Mouse (Mus musculus) central nervous system, embryonic 18 days (tissue): ENCODE measurements around the gene Olfr519. TPM values are rescaled to one million over a fixed set of nuclear protein-coding genes. Genes with fewer than 3 reads are reported as not detected.

Source experiments
- polyA plus RNA-seq: library from polyadenylated mRNA; depleted of rRNA; stranded (reverse); fragments of >200 nt; gene quantifications from 2 replicates; pipeline ENCODE4 v1.2.3, GENCODE M21; 2012; rRNA removed

Gene Olfr519
- polyA plus RNA-seq = not detected in 2 replicates

DNA sequence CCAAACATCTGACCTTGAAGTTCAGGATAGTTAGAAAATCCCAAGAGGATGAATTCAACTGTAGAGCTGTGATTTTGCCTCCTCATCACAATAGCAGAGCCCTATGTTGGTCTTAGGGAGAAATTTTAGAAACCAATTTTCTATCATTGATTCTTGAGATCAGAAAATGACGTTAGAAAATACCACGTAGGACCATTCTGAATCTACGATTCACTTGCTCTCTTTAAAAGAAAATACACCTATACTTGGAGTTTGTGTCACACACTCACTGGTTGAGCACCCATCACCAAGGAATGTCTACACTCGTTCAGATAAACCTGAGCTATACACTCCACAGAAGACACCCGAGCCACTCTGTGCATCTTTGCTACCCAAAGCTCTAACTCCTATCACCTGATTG, at the start of gene Olfr519:
Olfr519 (minus strand) TSS at position 101 of the 400 bp plus-strand sequence.

DNA sequence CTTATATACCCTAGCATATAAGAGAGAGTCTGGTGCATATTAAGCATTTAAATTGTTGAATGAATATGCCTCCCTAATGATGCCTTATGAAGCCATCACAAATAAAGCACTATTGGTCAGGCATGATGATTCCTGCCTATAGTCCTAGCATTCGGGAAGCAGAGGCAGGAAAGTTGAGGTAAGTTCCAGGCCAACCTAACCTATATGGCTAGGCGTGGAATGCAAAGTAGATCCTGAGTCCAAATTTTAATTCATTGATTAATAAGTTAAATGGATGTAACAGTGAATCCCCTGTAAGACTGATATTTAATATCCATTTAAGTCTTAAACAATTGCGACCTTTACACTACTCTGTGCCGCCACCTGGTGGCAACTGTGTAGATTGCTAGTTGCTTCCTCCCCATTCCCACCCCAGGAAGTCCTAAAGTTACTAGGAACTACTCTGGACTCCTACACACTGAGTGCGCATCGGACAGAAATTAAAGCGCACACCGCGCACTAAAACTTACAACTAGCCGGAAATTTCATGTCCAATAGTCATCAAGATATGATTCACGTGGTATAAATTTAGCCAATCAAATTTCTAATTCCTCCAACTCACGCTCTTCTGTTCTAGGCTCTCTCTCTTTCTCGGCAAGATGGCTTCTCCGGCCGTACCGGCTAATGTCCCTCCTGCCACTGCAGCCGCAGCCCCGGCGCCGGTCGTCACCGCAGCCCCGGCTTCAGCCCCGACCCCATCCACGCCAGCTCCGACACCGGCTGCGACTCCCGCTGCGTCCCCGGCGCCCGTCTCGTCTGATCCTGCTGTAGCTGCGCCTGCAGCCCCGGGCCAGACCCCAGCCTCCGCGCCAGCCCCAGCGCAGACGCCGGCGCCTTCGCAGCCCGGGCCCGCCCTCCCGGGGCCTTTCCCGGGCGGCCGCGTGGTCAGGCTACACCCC, 39.8 kb upstream of the Olfr519 start, which contains the start of gene Eif3f:
Eif3f (plus strand) TSS at position 624 of the 938 bp plus-strand sequence.

DNA sequence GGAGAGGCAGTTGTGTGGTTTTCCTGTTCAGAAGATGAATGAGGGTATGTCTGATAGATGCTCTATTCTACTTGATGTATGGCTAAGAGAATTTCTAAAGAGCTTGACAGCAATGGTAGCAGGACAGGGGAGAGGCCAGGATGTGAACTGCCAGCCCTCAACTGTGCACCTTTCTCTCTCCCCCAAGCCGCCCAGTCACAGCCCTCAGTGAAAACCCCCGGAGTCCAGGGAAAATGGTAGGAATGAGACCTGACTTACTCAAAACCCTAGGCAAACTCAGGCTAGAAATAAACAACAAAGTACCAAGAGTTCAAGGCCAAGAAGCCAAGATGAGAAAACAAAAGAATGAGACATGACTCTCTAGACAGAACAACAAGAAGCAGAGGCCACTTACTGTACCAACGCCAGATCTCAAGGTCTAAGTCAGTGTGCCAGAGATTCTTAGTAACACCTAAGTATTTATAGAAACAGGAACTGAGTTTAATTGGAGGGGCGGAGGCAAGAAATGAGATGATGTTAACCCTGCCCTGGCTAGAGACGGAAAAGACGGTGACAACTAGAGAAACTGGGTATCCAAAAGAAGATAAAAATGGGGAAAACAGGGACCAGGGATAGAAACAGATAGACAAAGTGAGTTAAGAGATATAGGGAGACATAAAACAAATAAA, 35.6 kb upstream of the Olfr519 start, which contains the start of gene Nlrp10:
Nlrp10 (minus strand) TSS at position 453 of the 668 bp plus-strand sequence.

DNA sequence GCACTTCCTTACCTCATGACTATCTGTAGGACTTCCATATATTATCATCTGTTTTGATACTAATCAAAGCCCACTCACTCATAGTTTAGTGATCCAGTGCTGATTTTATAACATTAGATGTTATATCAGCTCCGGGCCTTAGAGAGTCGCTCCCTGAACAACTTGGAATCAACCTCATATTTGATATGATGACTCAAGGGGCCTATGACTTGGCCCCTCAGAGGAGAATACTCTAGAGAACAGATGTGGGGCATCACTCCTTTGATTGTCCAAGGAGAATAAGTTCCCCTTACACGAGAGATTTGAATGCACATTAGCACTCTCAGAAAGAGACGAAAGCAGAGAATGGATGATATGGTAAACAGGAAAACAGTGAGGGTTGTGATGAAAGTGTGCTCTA, 9.3 kb downstream of the Olfr519 start, which contains the start of gene Olfr518:
Olfr518 (minus strand) TSS at position 101 of the 400 bp plus-strand sequence.

DNA sequence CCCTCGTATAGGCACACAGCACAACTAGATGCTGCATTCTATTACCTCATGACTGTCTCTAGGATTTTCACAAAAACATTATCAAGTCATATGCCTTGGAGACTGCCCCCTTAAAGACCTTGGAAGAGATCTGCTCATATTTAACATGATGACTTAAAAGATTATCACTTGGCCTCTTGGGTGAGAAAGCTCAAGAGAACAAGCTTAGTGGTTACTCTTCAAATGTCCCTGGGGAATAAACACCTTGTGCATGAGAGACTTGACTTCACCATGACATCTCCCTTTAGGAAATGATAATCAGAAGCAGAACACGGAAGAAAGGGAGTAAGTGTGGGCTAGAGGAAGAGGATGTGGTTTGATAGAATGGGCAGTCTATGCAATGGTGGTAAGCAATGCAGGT, 21.9 kb downstream of the Olfr519 start, which contains the start of gene Olfr517:
Olfr517 (minus strand) TSS at position 101 of the 400 bp plus-strand sequence.

DNA sequence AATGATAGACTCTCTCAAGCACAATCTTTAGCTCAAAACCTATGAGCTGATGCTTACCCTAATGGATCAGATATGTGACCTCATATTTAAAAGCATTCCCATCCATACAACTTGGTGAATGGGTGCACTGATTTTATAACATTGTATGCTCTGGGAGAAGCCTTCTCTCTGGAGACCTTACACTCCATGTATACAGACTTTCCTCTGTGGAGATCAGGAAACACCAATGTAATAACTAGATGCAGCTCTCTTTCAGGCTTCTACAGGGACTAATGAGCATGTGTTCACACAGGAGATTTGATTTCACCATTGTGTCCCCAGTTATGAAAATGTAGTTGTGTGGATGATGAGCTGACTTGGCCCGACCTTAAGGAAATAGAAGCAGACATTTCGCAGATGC, 43.8 kb downstream of the Olfr519 start, which contains the start of gene Olfr516:
Olfr516 (minus strand) TSS at position 101 of the 400 bp plus-strand sequence.

Other genes with a start within 250 kb of the Olfr519 start
- gene Olfr509, start 242.5 kb downstream of the Olfr519 start, polyA plus RNA-seq = not detected in 2 replicates
- not detected in 2 replicates for gene Olfr510, start 228.0 kb downstream of the Olfr519 start, polyA plus RNA-seq
- not detected in 2 replicates for gene Olfr512, start 181.1 kb downstream of the Olfr519 start, polyA plus RNA-seq
- not detected in 2 replicates for gene Olfr513, start 143.4 kb downstream of the Olfr519 start, polyA plus RNA-seq
- gene Olfr514, start 68.4 kb downstream of the Olfr519 start, polyA plus RNA-seq = not detected in 2 replicates
- gene Olfr516, start 43.9 kb downstream of the Olfr519 start, polyA plus RNA-seq = not detected in 2 replicates
- gene Olfr517, start 22.0 kb downstream of the Olfr519 start, polyA plus RNA-seq = not detected in 2 replicates
- gene Olfr518, start 9.4 kb downstream of the Olfr519 start, polyA plus RNA-seq = not detected in 2 replicates
- 0.03 and 0.05 TPM in 2 replicates for gene Nlrp10, start 35.8 kb upstream of the Olfr519 start, polyA plus RNA-seq
- 89.4 and 107 TPM in 2 replicates for gene Eif3f, start 40.0 kb upstream of the Olfr519 start, polyA plus RNA-seq
- gene Tub, start 55.9 kb upstream of the Olfr519 start, polyA plus RNA-seq = 163 and 177 TPM in 2 replicates
- 25.0 and 27.2 TPM in 2 replicates for gene Ric3, start 188.9 kb upstream of the Olfr519 start, polyA plus RNA-seq